Mouse (Mus musculus) ES-Bruce4 (cell line): ENCODE results near the gene Cmas.

Experiments used
- CTCF ChIP-seq: IDR thresholded peaks from one replicate; pipeline ENCODE4 v1.8.1; 2011; ENCODE audit warnings: low read depth, low read length
- POLR2A ChIP-seq: IDR thresholded peaks from one replicate; pipeline ENCODE4 v1.8.1; 2011; ENCODE audit warnings: low read length; ENCODE audit not compliant: insufficient read depth

- no peak for TF ChIP-seq CTCF
- TF ChIP-seq POLR2A, result no peak
These were observed at the start of gene Cmas for GRCm38 (mm10) chr6:142756507-142757333.
